Mouse (Mus musculus) embryonic facial prominence, embryonic 10.5 days (tissue): ENCODE data around the gene Olfr1443. TPM values are rescaled to one million over a fixed set of nuclear protein-coding genes. Genes with fewer than 3 reads are reported as not detected.
"Not testable (repeated sequence)": the region's sequence is repeated elsewhere in the genome, so short reads cannot be mapped to it uniquely, and the experiment has no call there.

Experiments
- DNase-seq: peaks from one replicate; pipeline ENCODE4 v3.0.0-alpha.2; 2017; ENCODE audit warnings: low spot score
- H3K27ac ChIP-seq: fragments of 300-500 bp; sonication (generic); replicated peaks from 2 replicates; pipeline ENCODE4 v1.5.1; 2016; ENCODE audit warnings: mild to moderate bottlenecking
- H3K27me3 ChIP-seq: fragments of 300-500 bp; sonication (generic); replicated peaks from 2 replicates; pipeline ENCODE4 v1.6.1; 2016; ENCODE audit warnings: low read depth, mild to moderate bottlenecking; ENCODE audit not compliant: poor library complexity, severe bottlenecking
- H3K36me3 ChIP-seq: fragments of 300-500 bp; sonication (generic); replicated peaks from 2 replicates; pipeline ENCODE4 v1.6.1; 2016; ENCODE audit warnings: mild to moderate bottlenecking, moderate library complexity
- H3K4me1 ChIP-seq: fragments of 300-500 bp; sonication (generic); 2 replicates; pipeline ENCODE4 v1.6.1; 2016
- H3K4me3 ChIP-seq: fragments of 300-500 bp; sonication (generic); 2 replicates; pipeline ENCODE4 v1.5.1; 2016; ENCODE audit warnings: mild to moderate bottlenecking, moderate library complexity
- H3K9me3 ChIP-seq: fragments of 300-500 bp; sonication (generic); 2 replicates; pipeline ENCODE4 v1.6.1; 2016; ENCODE audit warnings: mild to moderate bottlenecking
- WGBS: fragments of 180-500 bp; shearing (Covaris S2); methylation state at CpG from one replicate; pipeline ENCODE4 v1.1.7; 2016; 5-methylcytosine and 5-hydroxymethylcytosine counted together
- polyA plus RNA-seq: library from polyadenylated mRNA; unstranded; fragments of >200 nt; fragmentation: Nextera tagmentation; extraction: Ambion mirVana; gene quantifications from 2 replicates; pipeline ENCODE4 v1.2.1, GENCODE M21; 2016

Olfr1443 gene
- polyA plus RNA-seq = not detected in 2 replicates

DNA sequence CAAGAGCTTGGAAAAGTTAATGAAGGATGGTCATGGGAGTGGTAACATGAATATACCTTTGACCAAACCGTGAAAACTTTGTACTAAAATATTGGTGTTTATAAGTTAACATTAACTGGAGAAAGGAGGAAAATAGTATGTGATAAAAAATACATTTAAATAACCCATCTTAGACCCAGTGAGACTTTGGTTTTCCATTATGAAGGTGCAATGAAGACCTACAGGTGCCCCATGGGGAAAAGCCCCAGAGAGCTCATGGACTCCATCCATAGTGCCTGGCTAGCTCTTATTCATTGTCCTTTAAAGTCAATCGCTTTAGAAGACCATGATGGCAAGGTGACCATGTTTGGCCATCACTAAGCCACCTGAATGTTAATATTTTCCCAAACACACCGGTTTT lies at the start of gene Olfr1443:
TSS of gene Olfr1443 (plus strand) at position 301 of the 400 bp plus-strand sequence.
- Histone ChIP-seq H3K9me3 (no peaks in the 10 kb centered on the region), H3K4me3 (no peak within 1 kb of the TSS), H3K27me3 (no peaks in the 10 kb centered on the region), H3K4me1 (no peaks in the 10 kb centered on the region), H3K36me3 (no peaks in the 10 kb centered on the region), H3K27ac (no peak within 1 kb of the TSS)
- DNase-seq = no peak
- 76% methylated on average over 3 of the region's 3 CpGs for WGBS

DNA sequence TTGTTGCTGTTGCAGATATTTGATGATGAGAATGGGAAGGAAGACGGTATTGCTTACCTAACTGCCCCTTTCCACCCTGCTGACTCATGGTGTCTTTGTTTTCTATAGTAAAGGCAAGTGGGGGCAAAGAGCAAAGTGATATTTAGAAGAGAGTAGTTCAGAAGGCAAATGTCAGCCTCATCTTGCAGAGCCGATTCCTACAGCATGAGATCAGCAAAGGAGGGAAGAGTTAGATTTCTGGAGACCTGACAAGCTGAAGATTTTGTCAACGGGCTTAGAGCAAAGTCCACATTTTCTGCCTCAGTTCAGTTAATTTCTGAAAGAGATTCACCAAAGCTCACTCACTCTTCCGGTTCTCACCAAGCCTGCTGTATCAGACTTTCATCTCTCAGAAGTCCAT lies 44.7 kb upstream of the Olfr1443 start, which contains the start of gene Glyat:
TSS of gene Glyat (plus strand) at position 133 of the 400 bp plus-strand sequence.
- 79% methylated on average over 4 of the region's 4 CpGs for WGBS
- Histone ChIP-seq H3K27ac (no peak within 1 kb of the TSS), H3K4me1 (no peaks in the 10 kb centered on the region), H3K36me3 (no peaks in the 10 kb centered on the region), H3K9me3 (no peaks in the 10 kb centered on the region), H3K4me3 (no peak within 1 kb of the TSS), H3K27me3 (no peaks in the 10 kb centered on the region)
- no peak for DNase-seq

DNA sequence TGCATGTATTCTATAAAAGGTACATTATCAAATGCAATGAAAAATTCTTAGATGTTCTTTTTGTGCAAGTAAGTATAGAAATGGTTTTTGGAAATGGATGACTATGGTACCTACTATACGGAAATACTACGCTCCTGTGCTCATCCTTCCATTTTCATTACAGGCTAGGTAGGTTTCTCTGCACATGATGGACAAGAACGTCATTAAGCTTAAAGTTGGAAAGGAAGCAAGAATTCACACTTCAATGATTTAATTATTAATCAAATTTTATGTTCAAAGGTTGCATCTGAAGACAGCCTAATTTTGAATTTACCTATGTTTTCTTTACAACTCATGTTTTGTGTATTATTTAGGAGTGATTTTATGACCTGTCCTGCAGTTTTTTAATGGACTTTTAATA lies 43.7 kb upstream of the Olfr1443 start:
- Histone ChIP-seq H3K27ac (no peak overlapping the region), H3K9me3 (no peaks in the 10 kb centered on the region), H3K4me3 (no peak overlapping the region), H3K36me3 (no peaks in the 10 kb centered on the region), H3K27me3 (no peaks in the 10 kb centered on the region), H3K4me1 (no peaks in the 10 kb centered on the region)
- no peak for DNase-seq
- 92% methylated on average over 3 of the region's 3 CpGs for WGBS

GRCm38 (mm10) chr19:12634963-12635362 lies 42.9 kb upstream of the Olfr1443 start:
- Histone ChIP-seq H3K9me3 (no peaks in the 10 kb centered on the region), H3K4me3 (no peak overlapping the region), H3K27me3 (no peaks in the 10 kb centered on the region), H3K27ac (no peak overlapping the region), H3K36me3 (no peaks in the 10 kb centered on the region), H3K4me1 (no peaks in the 10 kb centered on the region)
- 92% methylated on average over 4 of the region's 4 CpGs for WGBS
- DNase-seq = no peak

GRCm38 (mm10) chr19:12636863-12637262 lies 41.0 kb upstream of the Olfr1443 start:
- H3K4me3 ChIP-seq = no peak overlapping the region
- no peak overlapping the region for H3K27ac ChIP-seq
- no peak for DNase-seq
- H3K4me1 ChIP-seq = no peaks in the 10 kb centered on the region
- no peaks in the 10 kb centered on the region for H3K9me3 ChIP-seq
- WGBS = 73% methylated on average over 3 of the region's 3 CpGs
- H3K27me3 ChIP-seq = no peaks in the 10 kb centered on the region
- H3K36me3 ChIP-seq = no peaks in the 10 kb centered on the region

GRCm38 (mm10) chr19:12638049-12638448 lies 39.9 kb upstream of the Olfr1443 start:
- H3K9me3 ChIP-seq = no peaks in the 10 kb centered on the region
- H3K27me3 ChIP-seq = no peaks in the 10 kb centered on the region
- no peaks in the 10 kb centered on the region for H3K4me1 ChIP-seq
- no peaks in the 10 kb centered on the region for H3K36me3 ChIP-seq
- DNase-seq = no peak
- H3K4me3 ChIP-seq = no peak overlapping the region
- 78% methylated on average over 1 of the region's 1 CpGs for WGBS
- H3K27ac ChIP-seq = no peak overlapping the region

DNA sequence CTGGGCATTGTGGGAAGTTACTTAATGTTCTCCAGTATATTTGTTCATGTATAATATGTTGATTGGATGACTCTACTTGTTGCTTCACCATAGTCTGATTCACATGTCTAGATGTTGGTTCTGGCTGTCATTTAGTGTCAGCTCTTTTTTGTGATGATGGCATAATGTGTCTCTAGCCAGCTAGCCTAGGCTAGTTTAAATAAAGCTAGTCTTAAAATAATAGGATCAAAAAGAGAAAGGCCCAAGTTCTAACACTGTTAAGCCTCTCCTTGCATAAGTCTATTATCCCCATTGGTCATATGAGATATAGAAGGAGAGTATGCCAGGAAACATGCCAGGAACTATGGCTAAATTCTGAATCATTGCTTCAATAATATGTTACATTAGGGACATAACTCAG lies 28.4 kb upstream of the Olfr1443 start:
- no peaks in the 10 kb centered on the region for H3K4me1 ChIP-seq
- DNase-seq = no peak
- no peaks in the 10 kb centered on the region for H3K36me3 ChIP-seq
- no peaks in the 10 kb centered on the region for H3K27me3 ChIP-seq
- no peaks in the 10 kb centered on the region for H3K9me3 ChIP-seq
- no peak overlapping the region for H3K27ac ChIP-seq
- no peak overlapping the region for H3K4me3 ChIP-seq

DNA sequence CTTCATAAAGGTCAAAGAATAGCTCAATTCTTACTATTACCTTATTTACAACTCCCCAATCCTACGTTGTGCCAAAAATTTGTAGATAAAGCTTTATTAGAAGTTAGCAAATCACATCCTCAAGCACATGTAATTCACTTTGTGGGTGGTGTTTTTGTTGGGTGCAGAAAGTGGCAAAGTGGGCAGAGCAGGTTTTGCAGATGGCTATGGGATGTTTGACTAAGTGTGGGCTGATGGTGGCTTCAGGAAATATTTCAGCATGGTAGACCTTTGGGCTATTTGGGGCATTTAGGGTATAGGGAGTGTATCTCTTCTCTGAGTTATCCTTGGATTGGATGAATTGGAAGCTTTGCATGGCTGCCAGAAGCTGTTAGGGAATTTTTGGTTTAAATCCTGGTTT lies 11.8 kb upstream of the Olfr1443 start:
- DNase-seq = no peak
- Histone ChIP-seq H3K9me3 (peaks cover 16% of the 10 kb centered on the region), H3K27ac (no peak overlapping the region), H3K36me3 (no peaks in the 10 kb centered on the region), H3K4me1 (no peaks in the 10 kb centered on the region), H3K4me3 (no peak overlapping the region), H3K27me3 (no peaks in the 10 kb centered on the region)
- WGBS = 84% methylated on average over 1 of the region's 1 CpGs

- not testable (repeated sequence) for DNase-seq, H3K27ac ChIP-seq, H3K4me3 ChIP-seq, H3K27me3 ChIP-seq, H3K36me3 ChIP-seq, H3K9me3 ChIP-seq, H3K4me1 ChIP-seq
- 91% methylated on average over 3 of the region's 3 CpGs for WGBS
Measured at GRCm38 (mm10) chr19:12668601-12669000, 9.3 kb upstream of the Olfr1443 start.

DNA sequence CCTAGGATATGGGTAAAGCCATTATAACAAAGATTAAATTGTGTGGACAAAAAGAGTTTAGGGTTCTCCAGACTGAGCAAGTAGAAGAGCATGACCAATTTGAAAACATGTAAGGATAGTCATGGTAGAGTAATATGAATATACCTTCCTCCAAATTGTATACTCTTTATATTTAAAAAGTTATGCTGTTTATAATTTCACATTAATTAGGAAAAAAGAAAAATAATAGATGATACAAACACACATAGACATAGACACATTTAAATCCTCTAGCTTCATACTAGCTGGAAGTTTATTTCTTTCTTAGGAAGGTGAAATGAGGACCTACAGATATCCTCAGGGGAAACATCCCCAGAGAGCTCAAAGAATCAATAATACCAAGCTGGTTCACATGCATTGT lies 7.8 kb upstream of the Olfr1443 start, which contains the start of gene Olfr1442:
TSS of gene Olfr1442 (plus strand) at position 301 of the 400 bp plus-strand sequence.
- Histone ChIP-seq H3K4me3 (no peak within 1 kb of the TSS), H3K9me3 (no peaks in the 10 kb centered on the region), H3K4me1 (no peaks in the 10 kb centered on the region), H3K36me3 (no peaks in the 10 kb centered on the region), H3K27ac (no peak within 1 kb of the TSS), H3K27me3 (no peaks in the 10 kb centered on the region)
- no peak for DNase-seq

DNA sequence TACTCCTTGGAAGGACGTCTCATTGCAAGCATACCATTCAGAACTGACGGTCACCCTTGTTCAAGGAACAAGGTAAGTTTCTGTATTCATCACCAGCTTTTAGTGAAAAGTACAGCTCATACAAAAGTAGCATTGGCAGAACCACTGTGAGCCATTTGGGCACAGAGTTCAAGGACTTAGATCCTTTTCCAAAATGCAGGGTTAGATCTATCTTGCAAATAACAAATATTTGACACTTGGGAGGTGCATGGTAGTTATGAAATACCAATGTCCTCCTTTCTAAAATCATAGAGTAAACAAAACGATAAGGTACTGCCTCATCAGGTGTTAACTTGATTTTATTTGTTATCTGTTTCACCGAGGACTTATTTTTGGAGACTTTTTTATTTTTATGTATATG lies 6.9 kb upstream of the Olfr1443 start:
- Histone ChIP-seq H3K36me3 (no peaks in the 10 kb centered on the region), H3K4me1 (no peaks in the 10 kb centered on the region), H3K9me3 (no peaks in the 10 kb centered on the region), H3K27ac (no peak overlapping the region), H3K27me3 (no peaks in the 10 kb centered on the region), H3K4me3 (no peak overlapping the region)
- WGBS = 82% methylated on average over 4 of the region's 4 CpGs
- DNase-seq = no peak

GRCm38 (mm10) chr19:12684638-12685037 lies 6.7 kb downstream of the Olfr1443 start:
- H3K4me1 ChIP-seq = no peaks in the 10 kb centered on the region

DNA sequence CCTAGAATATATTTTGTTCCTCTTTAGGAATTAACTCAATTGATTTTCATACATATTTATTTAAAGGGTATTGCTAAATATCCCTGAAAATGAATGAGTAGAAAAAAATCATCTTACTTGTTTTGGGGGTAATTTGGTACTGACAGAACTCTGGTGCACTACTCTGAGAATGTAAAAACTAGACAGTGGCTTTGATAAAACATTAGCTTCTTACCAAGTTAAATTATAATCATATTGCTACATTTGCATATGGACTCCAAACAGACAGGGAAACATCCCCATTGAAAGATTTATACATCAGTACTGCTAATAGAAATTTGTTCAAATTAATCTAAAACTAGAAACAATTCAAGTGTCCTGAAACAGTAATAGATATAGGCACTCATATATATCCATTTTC lies 7.3 kb downstream of the Olfr1443 start:
- Histone ChIP-seq H3K9me3 (no peaks in the 10 kb centered on the region), H3K4me1 (no peaks in the 10 kb centered on the region), H3K27ac (no peak overlapping the region), H3K27me3 (no peaks in the 10 kb centered on the region), H3K36me3 (no peaks in the 10 kb centered on the region), H3K4me3 (no peak overlapping the region)
- DNase-seq = no peak

More at GRCm38 (mm10) chr19:12684638-12685037, 6.7 kb downstream of the Olfr1443 start:
- Histone ChIP-seq H3K4me3 (no peak overlapping the region), H3K27ac (no peak overlapping the region), H3K9me3 (no peaks in the 10 kb centered on the region), H3K36me3 (no peaks in the 10 kb centered on the region), H3K27me3 (no peaks in the 10 kb centered on the region)
- DNase-seq = no peak

- DNase-seq = no peak
- H3K9me3 ChIP-seq = no peaks in the 10 kb centered on the region
- no peak within 1 kb of the TSS for H3K27ac ChIP-seq
- WGBS = 81% methylated on average over 3 of the region's 3 CpGs
- no peaks in the 10 kb centered on the region for H3K4me1 ChIP-seq
- H3K27me3 ChIP-seq = no peaks in the 10 kb centered on the region
- H3K4me3 ChIP-seq = no peak within 1 kb of the TSS
- H3K36me3 ChIP-seq = no peaks in the 10 kb centered on the region
Measured at GRCm38 (mm10) chr19:12695590-12695989, 17.7 kb downstream of the Olfr1443 start, which contains the start of gene Keg1. Gene Keg1, plus strand, starts transcription at chr19:12695786.
